Mouse (Mus musculus) heart, postnatal 0 days (tissue): ENCODE data around the gene Lhfp.

ENCODE experiments used
- CTCF ChIP-seq: IDR thresholded peaks from 2 replicates; pipeline ENCODE4 v1.5.1; 2016; ENCODE audit warnings: antibody characterized with exemption, control low read depth, low read depth
- EP300 ChIP-seq: IDR thresholded peaks from 2 replicates; pipeline ENCODE4 v1.6.1; 2016; ENCODE audit warnings: antibody characterized with exemption, low read depth

DNA sequence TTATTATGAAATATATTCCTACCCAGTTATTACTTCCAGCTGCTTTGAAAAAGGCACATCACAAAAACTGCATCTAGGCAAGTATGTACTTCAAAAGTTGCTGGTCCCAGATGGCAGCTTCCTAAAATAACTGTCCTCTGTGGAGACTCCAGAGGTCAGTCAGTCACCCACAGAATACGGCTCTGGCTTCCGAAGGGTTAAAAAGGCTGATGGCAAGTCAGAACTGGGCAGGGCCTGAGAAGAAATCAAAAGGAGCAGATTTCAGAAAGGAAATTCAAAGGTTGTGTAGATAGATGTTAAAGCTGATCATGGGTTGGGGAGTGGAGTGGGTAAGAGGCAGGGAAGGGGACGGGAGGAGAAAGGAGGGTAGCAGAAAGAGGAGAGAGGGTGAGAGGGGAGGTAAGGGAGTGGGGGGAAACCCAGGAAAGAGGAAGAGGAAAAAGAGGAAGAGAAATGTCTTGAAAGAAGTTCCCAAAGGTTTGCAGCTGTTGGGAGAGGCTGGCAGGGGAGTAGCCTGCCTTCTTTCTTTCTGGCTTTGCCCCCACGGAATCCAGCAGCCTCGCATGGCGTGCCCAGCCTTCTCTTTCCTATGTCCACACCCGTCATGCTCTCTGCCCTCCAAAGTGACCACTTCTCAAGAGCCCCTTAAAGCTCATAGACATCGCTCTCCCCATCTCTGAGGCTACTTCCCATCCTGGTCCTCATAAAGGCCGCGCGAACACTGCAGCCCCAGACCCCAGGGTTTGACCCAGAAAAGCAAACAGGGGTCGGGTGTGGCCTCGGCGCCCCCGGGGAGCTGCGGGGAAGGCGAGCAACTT is 526 bp upstream of the Lhfp start:
- no peak for TF ChIP-seq CTCF
- TF ChIP-seq EP300 = peak; percentile 61; the same call in 1 of the 2 replicates
